Mouse (Mus musculus) CD4-positive, CD25-positive, alpha-beta regulatory T cell, adult 4 months (primary cell): ENCODE results near the gene Hhipl2. TPM values are rescaled to one million over a fixed set of nuclear protein-coding genes. Genes with fewer than 3 reads are reported as not detected.
"Not testable (repeated sequence)": the region's sequence is repeated elsewhere in the genome, so short reads cannot be mapped to it uniquely, and the experiment has no call there.

Source experiments
- ATAC-seq: one replicate; pipeline ENCODE4 v1.8.0; 2017
- polyA plus RNA-seq, 2 experiments: library from polyadenylated mRNA; unstranded; fragments of 100-300 nt; shearing (Covaris generic); gene quantifications; one replicate each; pipeline ENCODE4 v1.2.1; 2017

Hhipl2 gene
- polyA plus RNA-seq = not detected

- no peak for ATAC-seq
Measured at GRCm38 (mm10) chr1:183417873-183418272, at the start of gene Hhipl2. Gene Hhipl2 (plus strand): TSS chr1:183418215.

GRCm38 (mm10) chr1:183368601-183369400, 49.2 kb upstream of the Hhipl2 start:
- peak; percentile 24 for ATAC-seq

- ATAC-seq = peak; percentile 97
Measured at GRCm38 (mm10) chr1:183369427-183370014, 48.5 kb upstream of the Hhipl2 start, which contains the start of gene Mia3. Gene Mia3 (minus strand): TSS chr1:183369553.

- ATAC-seq = no peak
Measured at GRCm38 (mm10) chr1:183374728-183375127, 43.3 kb upstream of the Hhipl2 start.

- no peak for ATAC-seq
Measured at GRCm38 (mm10) chr1:183377045-183377444, 41.0 kb upstream of the Hhipl2 start.

GRCm38 (mm10) chr1:183378321-183378941, 39.6 kb upstream of the Hhipl2 start:
- no peak for ATAC-seq

GRCm38 (mm10) chr1:183379376-183379775, 38.6 kb upstream of the Hhipl2 start:
- not testable (repeated sequence) for ATAC-seq

- no peak for ATAC-seq
Measured at GRCm38 (mm10) chr1:183381816-183382215, 36.2 kb upstream of the Hhipl2 start.

- no peak for ATAC-seq
Measured at GRCm38 (mm10) chr1:183382621-183383020, 35.4 kb upstream of the Hhipl2 start.

GRCm38 (mm10) chr1:183387421-183387820, 30.6 kb upstream of the Hhipl2 start:
- not testable (repeated sequence) for ATAC-seq

GRCm38 (mm10) chr1:183388426-183389406, 29.3 kb upstream of the Hhipl2 start, which contains the start of gene Taf1a:
Gene Taf1a (plus strand): TSS chr1:183388981.
- ATAC-seq = peak; percentile 99

GRCm38 (mm10) chr1:183403396-183403795, 14.6 kb upstream of the Hhipl2 start:
- no peak for ATAC-seq

- ATAC-seq = no peak
Measured at GRCm38 (mm10) chr1:183414081-183414727, 3.8 kb upstream of the Hhipl2 start.

- no peak for ATAC-seq
Measured at GRCm38 (mm10) chr1:183419741-183420140, 1.7 kb downstream of the Hhipl2 start.

GRCm38 (mm10) chr1:183420296-183420695, 2.3 kb downstream of the Hhipl2 start:
- no peak for ATAC-seq

GRCm38 (mm10) chr1:183424100-183424499, 6.1 kb downstream of the Hhipl2 start:
- no peak for ATAC-seq

- ATAC-seq = no peak
Measured at GRCm38 (mm10) chr1:183434918-183435317, 16.9 kb downstream of the Hhipl2 start.

- ATAC-seq = no peak
Measured at GRCm38 (mm10) chr1:183439036-183439435, 21.0 kb downstream of the Hhipl2 start.

- peak; percentile 53 for ATAC-seq
Measured at GRCm38 (mm10) chr1:183442015-183442774, 24.2 kb downstream of the Hhipl2 start.

- ATAC-seq = no peak
Measured at GRCm38 (mm10) chr1:183453066-183453465, 35.1 kb downstream of the Hhipl2 start.
